Mouse (Mus musculus) adipose tissue, adult 10 weeks (tissue): Measurements from ENCODE around the gene Tmem233. TPM values are rescaled to one million over a fixed set of nuclear protein-coding genes. Genes with fewer than 3 reads are reported as not detected.

Source experiments
- polyA plus RNA-seq: library from polyadenylated mRNA; stranded (reverse); fragments of 350-450 nt; fragmentation: Illumina TruSeq; extraction: RNeasy Lipid Tissue Mini Kit (QIAGEN cat#74804); gene quantifications from one replicate; pipeline ENCODE4 v1.2.3, GENCODE M21; 2014; ENCODE audit warnings: low read depth, low replicate concordance

Gene Tmem233
- not detected for polyA plus RNA-seq

GRCm38 (mm10) chr5:116083081-116083480, at the start of gene Tmem233:
Gene Tmem233 (minus strand): TSS chr5:116083244.

GRCm38 (mm10) chr5:116024327-116024739, 58.7 kb downstream of the Tmem233 start, which contains the start of gene Prkab1:
Gene Prkab1 (minus strand): TSS chr5:116024508.

Other genes with a start within 250 kb of the Tmem233 start
- 1.4 TPM for gene Cit, start 238.0 kb downstream of the Tmem233 start, polyA plus RNA-seq
- gene Prkab1, start 58.7 kb downstream of the Tmem233 start, polyA plus RNA-seq = 53.0 TPM
- gene Ccdc60, start 205.7 kb upstream of the Tmem233 start, polyA plus RNA-seq = 4.8 TPM